Mouse (Mus musculus) forebrain, embryonic 14.5 days (tissue): Measurements from ENCODE around the gene Scly. TPM values are rescaled to one million over a fixed set of nuclear protein-coding genes. Genes with fewer than 3 reads are reported as not detected.

Experiments
- ATAC-seq: fragments of 200-750 bp; cut with Nextera tagmentation; 2 replicates; pipeline ENCODE4 v1.8.0; 2017; ENCODE audit warnings: mild to moderate bottlenecking, moderate library complexity
- DNase-seq: peaks from one replicate; pipeline ENCODE4 v3.0.0-alpha.2; 2015; ENCODE audit warnings: low spot score
- H3K27ac ChIP-seq: fragments of 300-500 bp; sonication (generic); 2 replicates; pipeline ENCODE4 v1.5.1; 2014; ENCODE audit warnings: low read depth, mild to moderate bottlenecking, control low read depth, low read length, moderate library complexity
- H3K27me3 ChIP-seq: fragments of 300-500 bp; sonication (generic); replicated peaks from 2 replicates; pipeline ENCODE4 v1.6.1; 2014; ENCODE audit warnings: low read length, control low read depth, mixed read lengths; ENCODE audit not compliant: control insufficient read depth, insufficient read depth
- H3K36me3 ChIP-seq: fragments of 300-500 bp; sonication (generic); 2 replicates; pipeline ENCODE4 v1.6.1; 2014; ENCODE audit warnings: low read length, control low read depth; ENCODE audit not compliant: control insufficient read depth, insufficient read depth
- H3K4me1 ChIP-seq: fragments of 300-500 bp; sonication (generic); 2 replicates; pipeline ENCODE4 v1.6.1; 2014; ENCODE audit warnings: antibody characterized with exemption, low read length, control low read depth; ENCODE audit not compliant: control insufficient read depth, insufficient read depth
- H3K4me2 ChIP-seq: fragments of 300-500 bp; sonication (generic); 2 replicates; pipeline ENCODE4 v1.6.1; 2014; ENCODE audit warnings: mild to moderate bottlenecking, control low read depth, low read length
- H3K4me3 ChIP-seq: fragments of 300-500 bp; sonication (generic); 2 replicates; pipeline ENCODE4 v1.5.1; 2014; ENCODE audit warnings: low read depth, low read length, control low read depth
- H3K9ac ChIP-seq: fragments of 300-500 bp; sonication (generic); 2 replicates; pipeline ENCODE4 v1.6.1; 2014; ENCODE audit warnings: mild to moderate bottlenecking, low read length, control low read depth, moderate library complexity
- H3K9me3 ChIP-seq: fragments of 300-500 bp; sonication (generic); replicated peaks from 2 replicates; pipeline ENCODE4 v1.6.1; 2016; ENCODE audit warnings: low read length, control low read depth, mixed read lengths; ENCODE audit not compliant: control insufficient read depth
- WGBS: fragments of 180-500 bp; shearing (Covaris S2); extraction: QIAGEN DNeasy Blood & Tissue Kit; methylation state at CpG from one replicate; pipeline ENCODE4 v1.1.7; 2014; 5-methylcytosine and 5-hydroxymethylcytosine counted together
- polyA plus RNA-seq: library from polyadenylated mRNA; unstranded; fragments of >200 nt; fragmentation: Nextera tagmentation; extraction: Ambion mirVana; gene quantifications from 2 replicates; pipeline ENCODE4 v1.2.1, GENCODE M21; 2014

Gene Scly
- polyA plus RNA-seq, 1 experiment from 2014 or later, result 7.3 TPM

DNA sequence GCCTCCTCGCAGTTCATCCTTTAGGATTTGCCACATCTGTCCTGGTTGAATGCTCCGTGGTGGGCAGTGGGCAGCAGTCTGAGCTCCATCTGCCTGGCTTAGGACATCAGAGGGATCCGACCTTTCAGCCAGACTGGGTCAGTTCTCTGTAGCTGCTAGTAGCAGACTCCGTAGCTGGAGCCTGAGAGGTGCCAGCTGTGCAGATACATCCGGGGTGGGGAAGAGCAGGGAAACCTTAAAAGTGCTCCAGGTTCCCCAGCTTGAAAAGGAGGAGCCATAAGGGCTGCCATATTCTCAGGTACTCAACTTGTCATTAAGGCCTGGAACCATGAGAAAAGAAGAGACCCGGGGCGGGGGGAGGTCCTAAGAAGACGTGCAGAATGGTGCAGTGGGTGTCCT lies 67.7 kb downstream of the Scly start:
- no peak overlapping the region for H3K9ac ChIP-seq
- H3K4me1 ChIP-seq, result no peaks in the 10 kb centered on the region
- H3K36me3 ChIP-seq, result peaks cover 10% of the 10 kb centered on the region
- ATAC-seq, result no peak
- WGBS, result 33% methylated on average over 8 of the region's 8 CpGs
- no peak overlapping the region for H3K27ac ChIP-seq
- H3K4me2 ChIP-seq, result peak overlapping the region; percentile 67
- H3K27me3 ChIP-seq, result peaks cover 3% of the 10 kb centered on the region; the same call in 1 of the 2 replicates
- no peak for DNase-seq
- H3K9me3 ChIP-seq, result 0 out of 2 replicates have a peak, but pooled peaks cover 4% of the 10 kb centered on the region
- peak overlapping the region; percentile 35; the same call in 1 of the 2 replicates for H3K4me3 ChIP-seq

DNA sequence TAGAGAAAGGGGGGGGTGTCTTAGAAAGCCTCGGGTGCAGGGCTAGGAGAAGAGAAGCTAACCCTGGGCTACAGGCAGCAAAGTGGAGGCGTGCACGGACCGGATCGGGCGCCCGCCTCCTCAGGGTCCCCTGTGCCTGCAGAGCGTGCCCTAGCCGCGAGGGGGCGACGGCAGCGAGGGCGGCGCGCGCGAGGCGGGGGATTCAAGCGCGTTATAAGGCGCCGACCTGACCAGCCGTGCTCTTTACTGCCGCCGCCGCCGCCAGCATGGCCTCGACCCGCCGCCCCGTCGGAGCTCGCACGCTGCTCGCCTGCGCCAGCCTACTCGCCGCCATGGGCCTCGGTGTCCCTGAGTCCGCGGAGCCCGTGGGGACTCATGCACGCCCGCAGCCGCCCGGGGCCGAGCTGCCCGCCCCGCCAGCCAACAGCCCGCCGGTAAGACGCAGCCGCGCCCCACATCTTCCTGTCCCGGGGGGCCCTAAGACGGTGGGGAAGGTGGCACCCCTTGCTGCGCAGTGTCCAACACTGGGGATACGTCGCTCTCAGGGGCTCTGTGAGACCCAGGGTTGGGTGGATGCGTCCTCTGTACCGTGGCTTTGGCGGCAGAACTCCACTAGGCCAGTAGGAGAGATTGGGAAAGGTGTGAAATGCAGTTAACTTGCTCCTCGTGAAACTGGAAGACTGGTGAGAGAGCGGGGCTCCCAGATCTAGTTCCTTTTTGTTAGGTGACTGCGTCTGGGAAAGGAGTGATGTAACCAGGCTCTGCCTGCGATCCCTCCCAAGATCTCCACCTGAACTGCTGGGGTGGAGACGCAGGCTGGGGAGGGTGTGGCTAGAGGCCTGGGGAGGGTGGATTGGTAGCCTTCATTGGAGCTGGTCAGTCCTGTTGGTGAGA lies 68.3 kb downstream of the Scly start, which contains the start of gene Erfe:
TSS of gene Erfe (plus strand) at position 216 of the 894 bp plus-strand sequence.
- Histone ChIP-seq H3K27me3 (peaks cover 3% of the 10 kb centered on the region; the same call in 1 of the 2 replicates), H3K4me3 (peak within 1 kb of the TSS; percentile 35), H3K36me3 (peaks cover 17% of the 10 kb centered on the region), H3K9me3 (0 out of 2 replicates have a peak, but pooled peaks cover 4% of the 10 kb centered on the region), H3K4me1 (no peaks in the 10 kb centered on the region), H3K9ac (peak within 1 kb of the TSS; percentile 33), H3K4me2 (peak within 1 kb of the TSS; percentile 67), H3K27ac (no peak within 1 kb of the TSS)
- ATAC-seq (peak; percentile 63), DNase-seq (peak; percentile 51)
- WGBS, result 2% methylated on average over 56 of the region's 68 CpGs

DNA sequence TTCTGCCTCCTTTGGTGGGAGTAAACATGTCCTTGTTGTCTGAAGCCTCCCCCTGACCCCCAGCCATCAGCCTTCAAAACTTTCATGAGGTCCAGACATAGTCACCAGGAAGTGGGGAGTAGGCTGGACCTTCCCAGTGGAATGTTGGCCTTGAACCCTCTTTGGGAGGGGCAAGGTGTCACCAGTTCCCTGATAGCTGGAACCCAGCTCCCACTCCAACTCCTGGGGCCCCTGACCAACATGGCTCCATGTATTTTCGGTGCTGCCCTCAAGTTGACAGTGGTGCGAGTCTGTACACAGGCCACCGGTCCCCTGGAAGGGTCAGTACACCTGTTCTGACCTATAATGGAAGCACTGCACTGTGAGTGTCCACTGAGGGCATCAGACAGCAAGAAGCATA lies 69.2 kb downstream of the Scly start:
- ATAC-seq, result no peak
- Histone ChIP-seq H3K36me3 (peaks cover 25% of the 10 kb centered on the region), H3K27me3 (peaks cover 3% of the 10 kb centered on the region; the same call in 1 of the 2 replicates), H3K4me2 (no peak overlapping the region), H3K4me1 (no peaks in the 10 kb centered on the region), H3K9ac (no peak overlapping the region), H3K4me3 (no peak overlapping the region), H3K9me3 (0 out of 2 replicates have a peak, but pooled peaks cover 4% of the 10 kb centered on the region), H3K27ac (no peak overlapping the region)
- WGBS, result 87% methylated on average over 3 of the region's 3 CpGs
- no peak for DNase-seq

DNA sequence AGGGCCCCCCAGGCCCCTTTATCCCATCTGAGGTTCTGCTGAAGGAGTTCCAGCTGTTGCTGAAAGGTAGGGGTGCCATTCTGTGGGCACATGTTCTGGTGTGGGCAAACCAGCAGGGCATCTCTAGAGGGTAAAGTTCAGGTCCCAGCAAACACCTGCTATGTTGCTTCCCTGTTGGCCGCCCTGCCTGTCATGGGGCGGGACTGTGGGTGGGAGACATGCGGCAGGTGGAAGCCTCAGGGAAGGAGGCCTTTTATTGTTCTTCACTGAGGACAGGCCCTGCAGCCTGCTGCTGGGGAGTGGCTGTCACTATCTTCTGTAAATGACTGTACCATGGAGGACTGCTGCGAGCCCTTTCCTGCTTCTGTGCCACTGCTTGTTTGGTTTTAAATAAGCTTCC lies 71.3 kb downstream of the Scly start:
- Histone ChIP-seq H3K4me1 (no peaks in the 10 kb centered on the region), H3K27ac (no peak overlapping the region), H3K36me3 (peaks cover 46% of the 10 kb centered on the region), H3K27me3 (peaks cover 3% of the 10 kb centered on the region; the same call in 1 of the 2 replicates), H3K4me2 (no peak overlapping the region), H3K4me3 (no peak overlapping the region), H3K9ac (no peak overlapping the region), H3K9me3 (0 out of 2 replicates have a peak, but pooled peaks cover 1% of the 10 kb centered on the region)
- no peak for DNase-seq
- no peak for ATAC-seq
- WGBS, result 73% methylated on average over 4 of the region's 4 CpGs

DNA sequence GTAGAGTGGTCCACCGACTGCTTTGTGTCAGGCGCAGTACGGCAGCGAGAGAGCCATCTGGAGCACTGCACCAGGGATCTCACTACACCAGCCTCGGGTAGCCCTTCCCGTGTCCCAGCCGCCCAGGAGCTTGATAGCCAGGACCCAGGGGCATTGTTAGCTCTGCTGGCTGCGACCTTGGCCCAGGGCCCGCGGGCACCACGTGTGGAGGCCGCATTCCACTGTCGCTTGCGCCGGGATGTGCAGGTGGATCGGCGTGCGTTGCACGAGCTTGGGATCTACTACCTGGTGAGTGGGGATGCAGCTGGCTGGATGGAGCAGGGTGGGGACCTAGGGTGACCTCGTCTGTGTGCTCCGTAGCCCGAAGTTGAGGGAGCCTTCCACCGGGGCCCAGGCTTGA lies 71.9 kb downstream of the Scly start:
- peaks cover 52% of the 10 kb centered on the region for H3K36me3 ChIP-seq
- 89% methylated on average over 23 of the region's 23 CpGs for WGBS
- no peak overlapping the region for H3K27ac ChIP-seq
- H3K9ac ChIP-seq, result no peak overlapping the region
- H3K9me3 ChIP-seq, result no peaks in the 10 kb centered on the region
- no peak overlapping the region for H3K4me3 ChIP-seq
- no peak overlapping the region for H3K4me2 ChIP-seq
- no peak for DNase-seq
- no peak for ATAC-seq
- no peaks in the 10 kb centered on the region for H3K4me1 ChIP-seq
- peaks cover 3% of the 10 kb centered on the region; the same call in 1 of the 2 replicates for H3K27me3 ChIP-seq

Other genes starting within 250 kb of the Scly start
- gene Rbm44, start 153.2 kb upstream of the Scly start, polyA plus RNA-seq, result 0.15 and 0.17 TPM in 2 replicates
- gene Ramp1, start 118.5 kb upstream of the Scly start, polyA plus RNA-seq, result 2.6 and 3.0 TPM in 2 replicates
- 73.0 and 78.8 TPM in 2 replicates for gene Ube2f, start 48.0 kb upstream of the Scly start, polyA plus RNA-seq
- gene Espnl, start 23.7 kb downstream of the Scly start, polyA plus RNA-seq, result 0.08 and 0.09 TPM in 2 replicates
- gene Klhl30, start 52.7 kb downstream of the Scly start, polyA plus RNA-seq, result 0.05 and 0.06 TPM in 2 replicates
- gene Erfe, start 68.1 kb downstream of the Scly start, polyA plus RNA-seq, result 0.12 and 0.27 TPM in 2 replicates
- 151 and 162 TPM in 2 replicates for gene Ilkap, start 100.5 kb downstream of the Scly start, polyA plus RNA-seq
- 217 and 240 TPM in 2 replicates for gene Hes6, start 115.7 kb downstream of the Scly start, polyA plus RNA-seq
- gene Per2, start 161.0 kb downstream of the Scly start, polyA plus RNA-seq, result 2.6 and 4.5 TPM in 2 replicates
- 6.1 and 6.5 TPM in 2 replicates for gene Traf3ip1, start 196.3 kb downstream of the Scly start, polyA plus RNA-seq
- 11.3 and 14.7 TPM in 2 replicates for gene Asb1, start 242.2 kb downstream of the Scly start, polyA plus RNA-seq